Mouse (Mus musculus): ENCODE results near the gene Mark3. TPM values are rescaled to one million over a fixed set of nuclear protein-coding genes. Genes with fewer than 3 reads are reported as not detected.
A peak's percentile ranks its signal among the peaks of the same experiment; 100 is the strongest.
"Not testable (repeated sequence)": the region's sequence is repeated elsewhere in the genome, so short reads cannot be mapped to it uniquely, and the experiment has no call there.

Mark3 gene
- total RNA-seq, 4 experiments from 2014 or later: 89.3 to 107 (median 96.8) TPM

DNA sequence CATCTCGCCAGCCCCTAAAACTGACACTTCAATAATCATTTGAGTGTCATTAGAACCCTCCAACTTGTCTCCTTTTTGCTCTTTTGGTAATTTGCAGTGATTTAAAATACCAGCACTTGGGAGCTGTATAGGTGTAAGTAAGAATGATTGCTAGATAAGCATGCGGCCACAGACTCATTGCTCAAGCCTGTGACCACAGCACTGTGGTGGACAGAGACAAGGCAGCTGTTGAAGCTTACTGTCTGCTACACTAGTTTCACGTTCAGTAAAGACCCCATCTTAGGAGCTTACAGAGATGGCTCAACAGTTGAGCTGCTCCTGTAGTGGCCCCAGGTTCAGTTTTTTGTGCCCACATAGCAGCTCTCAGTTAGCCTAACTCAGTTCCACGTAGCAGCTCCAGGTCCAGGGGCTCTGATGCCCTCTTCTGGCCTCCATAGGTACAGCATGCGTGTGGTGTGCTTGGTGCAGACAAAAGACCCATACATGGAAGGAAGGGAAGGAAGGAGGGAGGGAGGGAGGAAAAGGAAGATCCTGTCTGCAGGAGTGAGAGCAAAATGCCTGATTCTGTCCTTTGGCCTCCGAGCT is 73.8 kb downstream of the Mark3 start:
- peak in 1 of 2 experiments; percentile 74 for DNase-seq (ENCODE audit: low spot score in 2 of 2)

DNA sequence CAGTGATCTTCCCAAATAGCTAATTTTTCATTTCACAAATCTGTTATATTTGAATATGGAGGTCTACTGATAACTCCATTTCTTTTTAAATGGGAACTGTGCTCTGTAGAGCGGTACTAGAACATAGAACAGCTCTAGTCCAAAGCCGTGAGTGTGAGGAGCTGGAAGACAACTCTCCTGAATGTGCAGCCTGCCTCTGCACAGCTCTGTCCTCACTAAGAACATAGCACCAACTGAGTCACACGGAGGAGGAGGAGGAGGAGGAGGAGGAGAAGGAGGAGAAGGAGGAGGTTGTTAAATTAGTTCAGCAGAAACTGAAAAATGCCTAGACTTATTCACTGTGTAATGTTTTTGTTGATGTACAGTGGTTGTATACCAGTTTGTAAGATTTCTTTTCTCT is 78.6 kb downstream of the Mark3 start:
- no peak for DNase-seq (ENCODE audit: low spot score in 2 of 2)

DNA sequence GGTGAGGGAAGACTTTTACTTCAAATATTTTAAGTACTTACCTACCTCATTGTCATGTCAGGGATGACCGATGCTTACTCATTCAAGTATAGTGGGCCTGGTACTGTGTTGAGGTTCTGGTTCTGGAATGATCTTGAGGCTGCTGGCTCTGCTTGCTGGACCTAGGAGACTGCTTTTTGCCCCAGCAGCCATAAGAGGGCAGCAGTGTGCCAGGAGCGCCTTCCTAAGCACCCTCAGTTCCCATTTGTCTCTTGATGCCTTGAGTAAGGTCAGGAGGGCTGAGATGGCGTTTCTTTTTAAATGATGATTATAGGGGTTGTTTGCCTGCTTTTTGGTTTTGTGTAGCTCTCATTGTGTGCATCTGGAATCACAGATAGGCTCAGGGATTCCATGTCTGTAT is 79.1 kb downstream of the Mark3 start:
- peak in 1 of 2 experiments; percentile 85 for DNase-seq (ENCODE audit: low spot score in 2 of 2)

DNA sequence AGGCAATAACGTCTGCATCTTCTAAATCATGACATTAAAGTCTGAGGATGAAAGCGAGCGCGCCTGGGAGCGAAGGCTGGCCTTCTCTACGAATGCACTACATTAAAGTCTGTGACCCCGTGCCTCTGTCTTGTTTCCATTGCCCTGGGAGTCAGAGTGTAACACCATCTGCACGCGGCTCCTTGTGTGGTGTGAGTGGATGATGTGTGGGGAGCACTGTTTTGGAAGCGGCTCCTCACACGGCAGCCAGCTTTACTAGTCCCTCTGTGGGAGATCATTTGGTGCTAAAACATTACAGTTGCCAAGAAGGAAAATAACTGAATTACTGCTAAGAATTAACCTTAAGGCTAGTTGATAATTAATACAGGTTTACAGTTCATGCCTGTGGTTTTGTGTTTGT is 81.4 kb downstream of the Mark3 start:
- DNase-seq (ENCODE audit: low spot score in 2 of 2): no peak

DNA sequence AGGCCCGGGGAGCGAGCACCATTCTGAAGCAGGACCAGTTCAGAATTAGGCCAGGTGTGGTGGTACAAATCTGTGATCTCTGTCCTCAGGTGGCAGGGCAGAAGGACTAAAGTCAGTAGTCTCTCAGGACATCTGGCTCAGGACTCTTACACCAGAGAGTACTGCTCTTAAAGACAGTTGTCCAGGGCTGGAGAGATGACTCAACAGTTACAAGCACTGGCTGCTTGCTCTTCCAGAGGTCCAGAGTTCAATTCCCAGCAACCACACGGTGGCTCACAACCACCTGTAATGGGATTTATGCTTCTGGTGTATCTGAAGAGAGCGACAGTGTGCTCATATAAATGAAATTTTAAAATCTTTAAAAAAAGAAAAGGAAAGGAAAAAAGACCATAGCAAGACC is 85.0 kb downstream of the Mark3 start:
- no peak for DNase-seq (ENCODE audit: low spot score in 2 of 2)

DNA sequence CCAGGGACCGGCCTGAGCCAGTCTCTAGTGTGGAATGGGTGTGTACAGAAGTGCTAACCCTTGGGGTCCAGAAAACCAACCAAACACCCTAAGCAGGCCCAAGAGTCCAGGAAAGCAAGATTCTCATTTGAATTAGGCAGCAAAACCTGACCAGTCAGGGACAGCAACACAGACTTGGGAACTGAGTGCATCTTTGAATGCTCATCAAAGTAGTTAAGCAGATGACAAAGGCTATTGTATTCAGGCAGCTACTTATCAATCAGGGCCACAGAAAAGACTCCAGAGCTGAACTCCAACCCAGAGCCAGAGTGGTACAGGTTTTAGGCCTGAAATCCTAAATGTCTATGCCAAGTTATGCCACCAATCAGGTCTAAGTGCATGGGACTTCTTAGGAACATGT is 86.3 kb downstream of the Mark3 start:
- DNase-seq (ENCODE audit: low spot score in 2 of 2): no peak

DNA sequence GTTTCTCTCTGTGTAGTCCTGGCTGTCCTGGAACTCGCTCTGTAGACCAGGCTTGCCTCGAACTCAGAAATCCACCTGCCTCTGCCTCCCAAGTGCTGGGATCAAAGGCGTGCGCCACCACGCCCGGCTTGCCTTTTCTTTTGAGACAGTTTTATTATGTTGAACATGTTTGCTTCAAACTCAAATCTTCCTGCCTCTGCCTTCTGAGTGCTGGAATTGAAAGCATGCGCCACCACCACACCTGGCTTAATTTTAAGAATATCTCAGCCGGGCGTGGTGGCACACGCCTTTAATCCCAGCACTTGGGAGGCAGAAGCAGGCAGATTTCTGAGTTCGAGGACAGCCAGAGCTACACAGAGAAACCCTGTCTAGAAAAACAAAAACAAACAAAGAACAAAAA is 87.2 kb downstream of the Mark3 start:
- DNase-seq (ENCODE audit: low spot score in 2 of 2): not testable (repeated sequence)

DNA sequence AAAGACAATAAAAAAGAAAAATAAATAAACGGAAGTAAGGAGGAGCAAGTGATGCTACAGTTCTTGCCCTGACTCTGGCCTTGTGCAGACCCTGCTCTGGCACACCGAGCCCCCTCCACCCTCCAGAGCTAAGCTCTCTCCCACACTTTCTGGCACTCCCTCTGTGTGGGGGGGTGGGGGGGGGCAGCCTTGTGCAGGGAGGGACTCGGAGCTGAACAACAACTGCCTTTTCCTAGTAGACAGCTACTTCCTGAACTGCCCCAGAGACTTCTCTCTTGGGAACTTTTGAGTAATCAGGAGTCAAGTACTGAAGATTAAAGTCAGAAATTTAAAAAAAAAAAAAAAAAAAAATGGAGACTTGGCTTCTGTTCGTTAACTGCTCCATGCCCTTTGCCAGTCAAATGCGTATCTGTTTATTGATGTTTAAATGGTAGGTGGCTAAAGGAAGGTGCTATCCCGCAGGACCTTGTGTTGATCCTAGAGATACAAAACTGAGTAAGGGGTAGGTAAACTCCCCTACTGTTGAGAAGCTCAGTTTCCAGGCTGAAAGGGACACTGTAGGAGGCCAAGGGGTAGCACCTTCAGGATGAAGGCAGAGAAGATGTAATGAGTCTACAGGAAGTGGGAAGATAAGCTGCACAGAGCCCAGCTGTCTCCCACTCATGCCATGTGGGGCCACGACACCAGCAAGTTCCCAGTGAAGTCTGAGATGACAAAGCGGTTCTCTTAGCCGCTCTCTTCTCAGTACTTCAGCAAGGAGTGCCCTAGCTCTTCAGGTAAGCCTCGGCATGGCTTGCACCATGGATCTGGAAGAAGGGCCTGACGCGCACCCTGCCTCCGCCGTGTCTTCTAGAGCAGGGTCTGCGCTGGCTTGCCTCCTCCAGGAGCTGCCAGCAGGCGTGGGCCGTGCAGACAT is 89.2 kb downstream of the Mark3 start:
- no peak for DNase-seq (ENCODE audit: low spot score in 2 of 2)

DNA sequence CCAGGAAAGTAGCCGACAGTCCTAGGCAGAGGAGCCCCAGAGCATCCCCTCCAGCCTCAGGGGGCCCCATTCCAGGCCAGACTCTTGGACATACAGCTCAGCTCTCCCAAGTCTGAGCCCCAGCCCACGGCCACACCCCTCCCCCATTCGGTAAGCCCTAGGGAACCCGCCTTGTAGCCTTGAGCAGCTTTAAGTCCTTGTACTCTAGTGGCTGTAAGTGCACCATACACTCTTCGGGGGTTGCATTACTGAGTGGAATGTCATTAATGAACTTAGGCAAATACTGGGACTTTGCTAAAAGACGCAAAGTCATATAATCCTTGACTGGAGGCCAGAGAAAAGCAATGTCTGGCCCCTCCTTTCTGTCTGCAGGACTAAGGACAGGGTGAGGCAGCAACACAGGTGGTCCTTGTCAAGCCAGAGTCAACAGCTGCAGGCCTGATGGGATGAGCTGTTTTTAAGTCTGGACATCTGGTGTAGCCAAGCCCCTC is 89.9 kb downstream of the Mark3 start:
- no peak for DNase-seq (ENCODE audit: low spot score in 2 of 2)

DNA sequence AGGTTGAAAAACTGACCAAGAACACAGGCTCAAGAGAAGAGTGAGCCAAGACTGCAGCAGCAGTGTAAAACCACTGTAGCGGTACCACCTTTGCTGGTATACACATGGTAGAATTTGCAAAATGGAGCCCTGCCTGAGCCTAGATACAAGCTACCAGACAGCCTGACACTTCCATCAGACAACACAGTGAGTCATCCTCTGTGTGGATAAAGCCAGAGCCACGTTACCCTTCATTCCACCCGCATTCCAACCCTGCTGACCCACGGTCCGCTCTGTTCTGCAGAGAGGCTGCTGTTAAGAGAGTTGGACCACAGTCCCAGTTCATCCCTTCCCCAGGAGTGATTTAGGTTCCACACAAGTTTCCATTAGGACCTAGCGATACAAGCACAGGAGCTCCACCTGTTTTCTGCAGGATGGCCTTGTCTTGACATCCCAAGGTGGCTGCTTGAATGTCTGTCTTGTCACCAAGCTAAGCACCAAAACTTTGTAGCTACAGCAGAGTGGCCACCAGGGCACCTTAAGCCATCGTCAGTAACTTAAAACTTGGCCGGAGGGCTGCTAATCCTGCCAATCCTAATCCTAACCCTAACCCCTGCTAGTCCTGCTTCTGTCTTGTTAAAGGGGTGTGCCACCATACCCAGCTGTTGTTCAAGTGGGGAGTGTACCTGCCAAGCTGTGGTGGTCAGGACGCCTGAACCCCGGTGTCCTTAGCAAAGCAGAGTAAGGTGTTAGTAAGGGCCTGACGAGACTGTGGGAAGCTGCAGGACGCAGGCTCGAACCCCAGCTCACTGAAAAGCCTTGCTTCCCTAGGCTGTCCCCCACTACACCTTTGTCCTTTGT is 90.9 kb downstream of the Mark3 start:
- DNase-seq (ENCODE audit: low spot score in 2 of 2): no peak

DNA sequence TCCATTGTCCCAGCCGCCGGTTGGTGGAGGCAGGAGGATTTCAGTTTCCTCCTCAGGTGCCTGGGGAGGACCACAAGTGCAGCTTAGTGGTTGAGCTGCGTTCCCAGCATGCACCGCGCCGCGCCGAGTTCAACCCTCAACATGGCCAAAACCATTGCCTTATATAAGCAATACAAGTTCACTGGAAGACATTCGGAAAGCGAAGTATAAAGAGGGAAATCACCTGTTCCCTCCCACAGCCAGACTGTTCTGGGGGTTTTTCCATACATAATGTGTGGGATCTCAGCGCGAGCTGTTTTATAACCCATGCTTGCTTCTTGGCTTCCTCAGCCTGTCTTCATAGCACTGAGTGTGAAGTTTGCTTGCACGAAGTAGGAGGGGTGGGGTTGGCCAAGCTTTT is 92.1 kb downstream of the Mark3 start:
- peak in 1 of 2 experiments; percentile 65 for DNase-seq (ENCODE audit: low spot score in 2 of 2)

DNA sequence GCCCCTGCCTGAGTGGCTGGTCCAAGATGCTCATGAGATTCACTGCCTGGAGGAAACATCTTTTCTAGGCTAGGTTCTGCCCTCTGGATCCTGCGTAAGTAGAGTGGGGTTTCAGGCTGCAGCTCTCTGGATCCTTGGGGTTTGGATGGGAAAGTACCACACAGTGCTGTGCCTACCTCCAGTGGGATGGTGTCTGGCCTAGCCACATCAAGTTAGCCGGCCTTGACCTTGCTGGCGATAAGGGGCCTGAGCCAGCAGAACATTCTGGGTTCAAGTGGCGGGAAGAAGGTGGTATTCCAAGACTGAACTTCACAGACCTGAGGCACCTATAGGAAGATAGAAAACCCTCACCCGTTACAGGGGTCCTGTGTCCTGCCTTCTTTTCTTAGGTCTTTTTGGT is 93.1 kb downstream of the Mark3 start:
- DNase-seq (ENCODE audit: low spot score in 2 of 2): no peak

DNA sequence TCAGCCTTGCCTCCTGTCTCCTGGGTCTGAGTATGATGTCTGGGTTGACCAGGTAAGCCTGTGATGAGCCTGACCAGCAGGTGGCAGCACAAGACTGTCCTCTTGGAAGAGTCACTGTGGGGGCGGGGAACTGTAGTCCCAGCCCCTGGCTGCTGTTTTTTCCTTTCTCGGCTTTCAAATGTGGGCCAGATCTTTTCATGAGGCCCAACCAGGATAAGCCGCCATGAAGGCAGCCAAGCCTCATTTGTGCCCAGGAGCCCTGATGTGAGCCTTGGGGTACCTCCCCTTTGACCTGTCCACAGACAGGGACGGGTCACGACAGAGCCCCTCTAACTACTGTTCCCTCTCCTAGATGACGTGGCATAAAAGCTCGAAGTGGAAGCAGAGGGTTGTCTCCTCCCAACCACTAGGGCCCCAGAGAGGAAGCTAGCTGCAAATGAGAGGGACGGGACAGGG is 94.2 kb downstream of the Mark3 start:
- DNase-seq (ENCODE audit: low spot score in 2 of 2): peak; percentile 92 to 97

DNA sequence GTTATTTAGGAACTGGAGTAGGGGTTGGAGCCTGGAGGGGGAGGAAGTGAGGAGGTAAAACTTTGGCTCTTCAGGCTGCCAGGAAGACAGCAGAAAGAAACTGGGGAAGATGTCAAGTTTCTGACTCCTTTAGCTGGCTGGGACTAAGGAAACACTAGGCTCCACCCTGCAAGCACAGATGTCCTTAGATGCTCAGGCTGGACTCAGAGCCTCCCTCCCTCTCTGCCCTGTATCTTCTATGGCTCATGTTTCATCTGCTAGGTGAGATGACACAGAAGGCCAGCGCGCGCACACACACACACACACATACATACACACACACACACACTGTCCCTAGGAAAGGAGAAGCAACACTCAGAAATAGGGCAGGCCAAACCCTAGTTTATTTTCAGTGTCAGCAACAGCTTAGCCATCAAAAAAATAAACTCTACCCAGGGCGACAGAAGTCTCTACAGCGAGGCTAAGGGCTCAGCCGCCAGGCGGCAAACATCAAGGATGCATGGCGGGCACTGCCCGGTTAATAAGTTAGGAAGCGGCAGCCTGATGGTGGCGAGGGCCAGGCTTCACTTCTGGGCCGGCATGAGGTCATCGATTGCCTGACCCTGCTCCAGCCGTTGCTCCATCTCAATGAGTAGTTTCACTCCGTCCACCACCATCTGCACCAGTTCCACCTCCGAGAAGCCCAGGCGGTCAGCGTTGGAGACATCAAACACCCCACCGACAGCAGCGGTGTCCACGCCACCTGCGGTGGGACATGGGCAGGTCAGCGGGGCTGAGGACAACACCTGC is 94.9 kb downstream of the Mark3 start:
- DNase-seq (ENCODE audit: low spot score in 2 of 2): no peak

DNA sequence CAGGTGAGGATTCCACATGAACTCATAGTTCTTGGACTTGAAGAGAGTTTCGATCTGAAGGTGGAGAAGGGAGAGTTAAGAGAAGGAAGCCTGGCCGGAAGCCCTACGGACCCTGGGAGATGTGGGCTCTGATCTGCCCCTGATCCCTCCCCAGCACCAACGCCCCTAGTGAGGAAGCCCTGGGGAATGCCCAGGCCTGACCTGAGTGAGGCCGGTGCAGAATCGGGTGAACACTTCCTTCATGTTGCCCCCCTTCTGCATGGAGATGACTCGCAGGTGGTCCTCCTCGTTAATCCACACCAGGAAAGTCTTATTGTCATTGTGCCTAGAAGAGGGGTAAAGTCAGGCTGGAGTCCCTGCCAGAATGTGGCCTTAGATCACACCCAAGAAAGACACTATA is 95.6 kb downstream of the Mark3 start:
- no peak for DNase-seq (ENCODE audit: low spot score in 2 of 2)

DNA sequence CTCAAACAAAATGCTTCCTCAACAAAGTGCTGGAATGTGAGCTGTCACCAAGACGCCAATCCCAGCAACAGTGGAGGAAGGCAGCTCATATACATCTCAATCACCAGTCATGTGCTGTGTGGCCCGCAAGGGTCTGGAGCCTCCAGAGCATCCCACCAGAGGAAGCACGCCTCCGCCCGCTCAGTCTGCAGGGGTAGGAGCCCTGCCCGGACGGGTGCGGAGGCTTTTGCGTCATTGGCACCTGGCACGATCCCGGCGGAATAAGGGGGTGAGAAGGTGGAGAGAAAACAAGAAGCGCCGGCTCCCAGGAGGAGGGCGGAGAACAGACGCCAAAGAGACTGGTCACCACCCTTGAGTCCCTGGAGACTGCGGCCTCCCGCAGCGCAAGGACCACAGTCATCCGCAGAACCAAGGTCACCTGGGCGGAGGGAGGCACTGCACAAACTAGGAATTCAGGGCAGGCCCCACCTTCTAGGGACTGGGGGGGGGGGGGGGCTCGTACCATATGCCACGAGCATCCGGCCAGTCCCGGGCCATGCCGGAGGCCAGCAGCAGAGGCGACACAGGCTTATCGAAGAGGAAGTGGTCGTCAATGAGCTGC is 96.1 kb downstream of the Mark3 start:
- DNase-seq (ENCODE audit: low spot score in 2 of 2): peak in 1 of 2 experiments; percentile 49

DNA sequence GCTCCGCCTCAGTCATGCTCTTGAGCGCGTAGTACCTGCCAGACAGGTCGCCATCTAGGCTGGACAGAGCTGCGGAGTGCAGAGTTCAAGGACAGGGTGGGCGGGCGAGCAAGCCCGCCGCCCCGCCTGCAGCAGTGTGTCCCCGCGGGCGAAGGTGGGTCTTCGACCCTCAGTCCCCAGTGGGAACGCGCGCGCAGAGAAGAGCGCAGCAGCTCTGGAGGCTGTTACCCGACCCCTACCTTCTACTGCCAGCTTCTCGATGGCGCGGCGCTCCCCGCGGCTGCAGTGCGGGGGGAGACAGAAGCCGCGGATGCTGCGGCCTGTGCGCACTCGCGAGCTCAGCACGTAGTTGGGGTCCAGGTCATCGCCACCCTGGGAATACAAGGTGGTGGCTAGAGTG is 96.7 kb downstream of the Mark3 start:
- no peak for DNase-seq (ENCODE audit: low spot score in 2 of 2)

DNA sequence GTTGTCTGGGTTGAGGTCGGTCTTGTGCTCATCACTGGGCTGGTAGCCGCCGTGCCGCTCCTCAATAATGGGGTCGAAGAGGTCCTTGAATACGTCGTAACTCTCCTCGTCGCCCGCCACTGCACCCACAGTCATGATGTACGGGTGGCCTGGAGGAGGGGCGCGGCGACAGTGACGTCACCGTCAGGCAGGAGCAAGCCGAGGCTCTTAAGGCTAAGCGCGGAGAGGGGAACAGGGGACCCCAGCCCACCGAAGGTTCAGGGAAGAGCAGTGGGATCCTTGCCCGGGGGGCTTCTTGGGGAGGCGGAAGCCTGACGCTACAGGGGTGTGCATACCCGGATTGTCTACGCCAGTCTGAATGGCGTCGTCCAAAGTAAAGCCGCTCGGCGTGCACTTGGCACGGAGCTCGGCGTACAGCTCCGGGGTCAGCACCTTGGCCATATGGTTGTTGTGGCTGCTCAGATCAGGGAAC is 97.1 kb downstream of the Mark3 start:
- DNase-seq (ENCODE audit: low spot score in 2 of 2): peak; percentile 76 to 79

DNA sequence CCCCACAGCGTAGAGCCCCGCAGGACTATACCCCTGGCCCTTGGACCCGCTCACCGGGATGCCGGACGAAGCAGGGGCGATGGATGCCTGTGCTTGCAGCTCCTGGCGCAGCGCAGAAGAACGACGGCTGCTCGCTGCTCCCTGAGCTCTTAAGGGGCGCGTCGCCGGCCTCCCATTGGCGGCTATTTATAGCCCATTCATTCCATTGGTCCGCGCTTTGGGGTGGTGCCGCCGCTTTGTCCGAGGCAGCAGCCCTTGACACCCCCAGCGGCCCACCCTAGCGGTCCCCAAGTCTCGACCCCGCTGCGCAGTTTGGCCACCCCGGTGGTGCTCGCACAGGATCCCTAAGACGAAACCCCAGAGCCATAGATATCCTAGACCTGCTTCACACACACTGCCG is 97.9 kb downstream of the Mark3 start, which contains the start of gene Ckb:
Gene Ckb, minus strand, starts transcription at position 163 of the 400 bp plus-strand sequence.
- DNase-seq (ENCODE audit: low spot score in 2 of 2): peak; percentile 91 to 95

DNA sequence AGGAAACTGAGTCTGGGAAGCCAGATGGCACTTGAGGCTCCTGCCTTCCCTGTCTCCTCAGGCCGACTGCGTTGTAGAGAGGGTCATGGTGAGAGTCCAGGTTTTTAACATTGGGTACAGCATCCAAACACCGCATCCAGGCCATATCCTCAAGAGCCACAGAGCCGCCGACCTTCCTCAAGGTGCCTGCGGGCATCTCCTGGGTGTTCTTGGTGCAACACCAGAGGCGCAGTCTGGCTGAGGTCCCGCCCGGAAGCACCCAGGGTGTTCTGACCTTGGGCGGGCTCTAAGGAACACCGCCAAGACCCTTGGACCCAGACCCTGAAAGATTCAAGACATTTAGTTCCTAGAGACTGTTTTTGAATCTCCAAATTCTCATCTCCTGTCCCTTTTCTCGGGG is 98.3 kb downstream of the Mark3 start:
- no peak for DNase-seq (ENCODE audit: low spot score in 2 of 2)
